Mouse (Mus musculus) retina, adult 2 months (tissue): ENCODE results near the gene Qrich1.
A peak's percentile ranks its signal among the peaks of the same experiment; 100 is the strongest.

Source experiments
- DNase-seq: peaks from one replicate; pipeline ENCODE4 v3.0.0-alpha.2; 2012; ENCODE audit warnings: low read depth, low spot score

The Qrich1 gene

GRCm38 (mm10) chr9:108563671-108564070 lies 47.1 kb downstream of the Qrich1 start:
- DNase-seq, result no peak

DNA sequence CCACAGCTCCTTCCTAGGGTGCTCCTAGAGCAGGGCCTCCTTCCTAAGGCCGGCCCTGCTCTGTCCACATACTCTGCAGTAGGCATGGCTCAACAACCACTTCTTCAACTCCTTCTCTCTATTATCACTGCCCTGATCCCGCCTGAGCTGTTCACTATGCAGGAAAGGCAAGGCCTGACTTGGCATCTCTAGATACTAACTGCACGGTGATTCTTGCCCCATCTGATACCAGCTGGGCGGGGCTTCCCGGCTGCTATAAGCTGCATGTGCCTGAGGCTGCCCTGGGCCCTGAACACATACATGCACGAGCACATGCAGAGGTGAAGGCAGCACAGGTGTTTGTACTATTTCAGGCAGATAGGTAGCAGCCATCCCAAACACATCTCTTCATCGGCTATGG lies 47.5 kb downstream of the Qrich1 start:
- DNase-seq, result no peak

- DNase-seq, result no peak
Observed at GRCm38 (mm10) chr9:108565881-108566814, 49.5 kb downstream of the Qrich1 start.

DNA sequence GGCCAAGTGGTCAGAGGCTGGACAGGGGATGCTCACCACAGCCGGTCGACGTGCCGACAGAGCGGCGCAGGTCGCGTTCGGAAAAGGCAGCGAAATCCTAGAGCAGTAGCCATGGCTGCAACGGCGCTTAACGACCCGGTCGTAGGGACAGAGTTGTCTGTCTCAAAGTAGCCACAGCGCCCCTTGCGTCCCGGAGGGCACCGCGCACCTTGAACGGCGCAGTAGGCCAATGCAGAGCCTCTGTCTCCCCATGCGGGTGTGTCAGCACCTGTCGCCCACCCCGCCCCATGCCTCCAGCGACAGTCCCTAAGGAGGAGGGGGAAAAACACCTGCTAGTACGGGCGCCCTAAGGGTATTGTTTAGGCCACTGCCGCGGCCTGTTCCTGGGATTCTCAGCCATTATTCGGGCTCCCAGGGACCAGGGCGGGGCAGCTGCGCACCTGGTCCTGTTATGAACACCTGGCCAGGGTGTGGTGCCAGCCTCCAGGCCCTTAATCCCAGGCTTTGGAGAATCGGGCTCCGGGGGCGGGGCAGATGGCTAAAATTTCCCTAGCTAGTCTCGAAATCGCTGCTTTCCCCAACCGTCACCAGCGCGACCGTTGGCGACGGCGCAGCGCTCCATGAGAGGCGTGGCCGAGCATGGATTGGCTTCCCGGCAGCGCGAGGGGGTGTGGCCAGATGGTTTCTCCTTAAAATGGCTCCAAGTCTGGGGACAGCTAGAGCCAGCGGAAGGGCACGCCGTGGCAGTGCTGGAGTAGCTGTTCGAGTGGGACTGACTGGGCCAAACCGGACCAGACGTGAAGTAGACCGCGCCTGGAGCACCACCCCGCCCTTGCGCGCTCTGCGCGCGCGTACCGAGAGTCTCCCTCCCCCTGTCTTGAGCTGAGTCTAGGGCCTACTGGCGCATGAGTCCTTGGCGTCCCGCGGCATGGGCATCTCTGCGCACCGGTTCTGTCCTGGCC lies 50.5 kb downstream of the Qrich1 start, which contains the start of gene Ndufaf3:
Gene Ndufaf3, minus strand, starts transcription at position 620 of the 962 bp plus-strand sequence.
- DNase-seq, result peak; percentile 85

GRCm38 (mm10) chr9:108567931-108568419 lies 51.4 kb downstream of the Qrich1 start:
- DNase-seq, result peak; percentile 68

DNA sequence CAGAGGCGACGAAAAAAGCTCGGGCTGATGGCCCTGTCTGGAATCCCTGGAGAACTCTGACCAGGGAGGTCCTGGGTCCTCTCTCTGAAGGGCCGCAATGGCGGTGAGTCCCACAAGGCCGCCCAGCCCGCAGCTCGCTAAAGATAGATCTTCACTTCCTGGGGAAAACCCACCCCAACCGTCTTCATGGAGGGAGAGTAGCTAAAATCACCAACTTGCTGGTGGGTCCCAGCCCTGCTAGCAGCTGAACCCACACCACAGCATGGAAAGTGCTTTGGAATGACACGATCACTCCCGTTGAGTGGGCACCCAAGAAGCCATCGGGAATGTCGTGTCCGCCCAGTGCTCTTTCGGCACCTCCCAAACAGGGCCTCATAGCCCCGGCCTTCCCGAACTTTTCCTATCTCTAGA lies 51.9 kb downstream of the Qrich1 start:
- DNase-seq, result no peak

DNA sequence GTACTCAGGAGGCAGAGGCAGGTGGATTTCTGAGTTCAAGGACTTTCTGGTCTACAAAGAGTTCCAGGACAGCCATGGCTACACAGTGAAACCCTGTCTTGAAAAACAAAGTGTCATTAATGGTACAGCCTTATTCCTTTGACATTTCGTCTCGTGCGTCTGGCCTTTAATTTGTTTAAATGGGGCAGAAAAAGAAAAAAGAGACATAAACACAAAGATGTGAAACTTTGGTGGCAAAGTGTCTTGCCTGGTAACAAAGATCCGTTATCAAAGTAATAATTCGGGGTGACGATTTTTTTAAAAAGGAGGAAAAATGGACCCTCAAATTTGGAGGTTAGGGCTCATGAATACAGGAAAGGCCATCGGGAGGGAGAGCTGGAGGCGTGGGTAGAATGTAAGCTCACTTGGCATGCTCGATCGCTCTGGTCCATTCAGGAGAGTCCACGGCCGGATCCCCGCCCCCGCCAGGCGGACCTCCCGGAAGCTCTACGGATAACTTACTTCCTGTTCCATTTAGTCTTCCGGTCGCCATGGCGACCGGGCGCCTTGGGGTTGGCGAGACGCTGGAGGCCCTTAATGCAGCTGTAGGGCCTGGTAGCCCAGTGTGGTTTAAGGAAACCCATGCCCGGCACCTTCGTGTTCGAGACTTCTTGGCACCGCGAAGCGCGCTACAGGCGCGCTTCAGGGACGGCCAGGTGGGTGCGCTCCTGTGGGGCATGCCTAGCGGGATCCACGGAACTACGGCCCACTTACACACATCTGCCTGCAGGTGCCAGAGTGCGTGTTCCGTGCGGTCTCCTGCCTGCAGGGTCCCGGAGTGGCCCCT lies 53.0 kb downstream of the Qrich1 start, which contains the start of gene Dalrd3:
Gene Dalrd3, plus strand, starts transcription at position 506 of the 826 bp plus-strand sequence.
- DNase-seq, result peak; percentile 74

GRCm38 (mm10) chr9:108570207-108570896 lies 53.7 kb downstream of the Qrich1 start:
- DNase-seq, result no peak

DNA sequence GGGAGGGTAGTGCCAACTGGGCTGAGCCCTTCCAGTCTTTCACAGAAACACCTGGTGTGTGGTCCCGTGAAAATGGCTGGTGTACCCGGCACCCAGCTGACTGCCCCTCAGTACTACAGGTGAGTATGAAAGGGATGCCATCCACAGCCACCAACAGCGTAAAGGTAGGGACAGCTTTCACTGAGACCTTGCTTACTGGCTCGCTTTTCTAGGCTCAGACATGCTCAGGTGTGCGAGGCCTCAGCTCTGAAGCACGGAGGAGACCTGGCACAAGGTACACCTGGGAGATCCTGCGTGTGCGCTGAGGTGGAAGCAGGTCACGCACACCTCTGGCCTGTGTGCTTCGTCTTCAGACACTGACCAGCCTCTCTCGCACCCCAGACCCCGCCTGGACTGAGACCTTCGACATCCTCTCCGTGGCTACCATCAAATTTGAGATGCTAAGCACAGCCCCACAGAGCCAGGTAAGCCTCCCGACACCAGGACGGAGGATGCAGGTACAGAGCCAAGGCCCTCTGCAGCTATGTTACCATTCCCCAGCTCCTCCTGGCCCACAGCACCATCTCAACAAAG lies 54.9 kb downstream of the Qrich1 start:
- DNase-seq, result no peak

GRCm38 (mm10) chr9:108572321-108572720 lies 55.7 kb downstream of the Qrich1 start:
- no peak for DNase-seq

- DNase-seq, result no peak
Observed at GRCm38 (mm10) chr9:108573774-108574690, 57.4 kb downstream of the Qrich1 start.

GRCm38 (mm10) chr9:108574921-108575320 lies 58.3 kb downstream of the Qrich1 start:
- no peak for DNase-seq

GRCm38 (mm10) chr9:108575321-108576297 lies 59.0 kb downstream of the Qrich1 start:
- DNase-seq, result no peak

DNA sequence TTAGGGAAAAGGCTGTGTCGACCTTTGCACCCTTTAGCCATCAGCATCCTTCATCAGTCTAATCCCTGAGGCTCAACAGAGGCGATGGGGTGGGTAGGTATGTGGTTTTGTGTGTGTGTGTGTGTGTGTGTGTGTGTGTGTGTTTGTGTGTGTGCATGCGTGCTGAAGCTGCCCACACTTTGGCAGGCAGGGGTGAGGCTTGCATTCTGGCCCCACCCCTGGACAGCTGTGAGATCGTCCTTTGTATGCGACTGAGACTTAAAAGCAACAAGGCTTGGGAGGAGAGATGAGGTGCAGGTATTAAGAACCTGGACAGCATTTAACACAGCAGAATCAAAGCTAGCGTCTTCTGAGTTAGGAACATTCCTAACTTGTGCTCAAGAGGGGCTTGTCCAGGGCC lies 60.4 kb downstream of the Qrich1 start:
- DNase-seq, result no peak

DNA sequence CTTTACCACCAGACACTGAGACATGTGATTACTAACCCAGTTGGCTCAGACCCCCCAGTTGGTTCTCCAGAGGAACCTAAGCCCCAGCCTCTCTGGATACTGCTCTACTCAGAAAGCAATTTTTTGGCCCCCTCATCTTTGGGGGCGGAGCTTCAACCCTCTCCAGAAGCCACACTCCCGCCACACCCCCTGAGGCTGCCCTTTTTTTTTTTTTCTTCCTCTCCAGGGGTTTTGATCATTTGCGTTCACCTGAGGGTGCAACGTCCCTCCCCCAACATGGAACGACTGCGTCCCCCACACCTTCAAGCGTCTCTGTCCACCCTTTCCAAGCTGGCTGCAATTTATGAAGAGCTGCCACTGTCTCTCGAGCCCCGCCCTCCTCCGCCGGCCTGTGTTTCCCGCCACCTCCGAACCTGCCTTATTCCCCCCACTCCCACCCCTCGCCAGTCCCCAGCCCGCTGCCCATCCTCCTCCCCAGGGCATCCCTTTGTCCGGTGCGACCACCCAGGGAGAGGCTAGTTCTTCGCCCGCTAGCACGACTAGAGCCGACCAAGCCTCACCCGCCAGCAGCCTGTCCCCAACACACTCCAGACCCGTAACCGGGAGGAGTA lies 61.4 kb downstream of the Qrich1 start:
- DNase-seq, result no peak

DNA sequence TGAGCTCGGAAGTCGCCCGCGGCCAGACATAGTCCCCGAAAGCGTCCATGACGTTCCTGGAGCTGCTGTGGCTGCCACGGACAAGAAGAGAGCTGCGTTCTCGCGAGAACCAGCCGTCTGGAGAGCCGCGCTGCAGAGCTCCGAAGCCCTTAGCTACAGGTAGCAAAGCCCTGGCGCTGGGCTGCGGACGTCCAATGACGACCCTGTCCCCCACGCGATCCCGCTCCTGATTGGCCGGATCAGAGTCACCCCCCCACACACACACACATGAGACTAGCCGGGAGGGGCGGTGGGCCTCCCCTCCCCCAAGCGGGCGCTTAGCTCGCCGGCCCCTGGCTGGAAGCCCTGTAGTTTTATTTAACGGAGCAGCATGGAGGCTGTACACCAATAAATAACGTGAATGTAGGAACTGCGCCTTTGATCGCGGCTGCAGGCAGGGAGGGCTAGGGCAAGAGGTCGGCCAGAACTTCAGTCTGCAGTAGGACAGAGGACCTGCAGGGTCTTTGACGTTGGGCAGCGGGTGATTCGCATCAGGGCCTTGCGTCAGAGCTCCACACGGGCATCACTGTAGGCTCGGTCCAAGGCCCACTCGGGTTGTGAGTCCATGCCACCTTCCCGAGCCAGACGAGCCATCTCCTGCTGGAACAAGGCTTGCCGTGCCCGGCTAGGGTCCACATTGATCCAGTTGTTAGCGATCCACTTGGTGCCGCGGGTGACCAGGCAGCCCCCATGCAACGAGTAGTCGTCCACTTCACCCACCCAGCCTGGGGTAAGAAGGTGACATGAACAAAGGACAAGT lies 62.1 kb downstream of the Qrich1 start, which contains the start of gene Wdr6:
Gene Wdr6, minus strand, starts transcription at position 195 of the 799 bp plus-strand sequence.
- DNase-seq, result peak; percentile 93
